Mouse (Mus musculus): ENCODE data around the gene Eddm3b. TPM values are rescaled to one million over a fixed set of nuclear protein-coding genes. Genes with fewer than 3 reads are reported as not detected.

The Eddm3b gene
- total and polyA plus RNA-seq, 3 experiments: not detected

DNA sequence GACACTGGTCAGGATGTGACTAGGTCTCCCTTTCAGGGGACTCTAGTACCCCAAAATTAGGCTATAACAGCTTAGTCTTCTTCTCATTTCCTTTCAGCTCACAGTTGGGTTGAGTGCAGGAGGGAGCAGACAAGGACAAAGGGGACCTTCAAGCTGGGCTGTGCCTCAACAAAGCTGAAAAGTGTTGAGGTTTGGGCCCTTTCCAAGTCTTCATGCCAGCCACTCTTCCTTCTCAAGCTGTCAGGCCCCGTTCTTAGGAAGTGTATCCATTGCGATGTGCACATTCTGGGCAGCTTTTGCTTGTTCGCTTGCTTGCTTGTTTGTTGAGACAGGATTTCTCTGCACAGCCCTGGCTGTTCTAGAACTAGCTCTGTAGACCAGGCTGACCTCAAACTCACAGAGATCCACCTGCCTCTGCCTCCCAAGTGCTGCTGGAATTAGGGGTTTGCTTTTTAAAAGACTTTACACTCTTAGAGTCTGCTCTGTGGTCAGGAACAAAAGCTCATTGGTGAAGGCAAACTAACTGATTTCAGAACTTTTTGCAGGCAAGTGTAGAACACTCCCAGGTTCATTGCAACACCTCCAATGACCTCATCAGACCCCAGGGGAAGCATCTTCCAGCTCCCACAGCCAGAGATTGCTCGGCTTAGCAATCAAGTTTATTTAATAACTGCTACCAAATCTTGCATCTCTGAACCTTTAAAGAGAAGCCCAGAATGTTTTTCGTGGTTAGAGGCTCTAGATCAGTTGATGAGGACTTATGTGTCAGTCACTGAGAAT lies 19.9 kb upstream of the Eddm3b start:
- no peaks in the 10 kb centered on the region for H3K79me2 ChIP-seq (ENCODE audit: control insufficient read depth, insufficient read depth, low read length, poor library complexity)
- no peak for TF ChIP-seq RCOR1 (IDR thresholded peaks at IDR 0.05; ENCODE audit: low read depth, low read length)
- no peak for TF ChIP-seq ZNF384 (IDR thresholded peaks at IDR 0.05; ENCODE audit: low read depth, low read length)
- TF ChIP-seq SMC3 (IDR thresholded peaks at IDR 0.05; ENCODE audit: low read depth, low read length): no peak
- no peak for TF ChIP-seq CHD1 (IDR thresholded peaks at IDR 0.05; ENCODE audit: low read depth, low read length)
- no peak for TF ChIP-seq POLR2A (IDR thresholded peaks at IDR 0.05; ENCODE audit: control insufficient read depth in 1 of 2, insufficient read depth in 1 of 2, low read depth in 1 of 2, low read length in 2 of 2, poor library complexity in 1 of 2)
- no peak for TF ChIP-seq NELFE (IDR thresholded peaks at IDR 0.05; ENCODE audit: low read depth, low read length)
- TF ChIP-seq GABPA (IDR thresholded peaks at IDR 0.05; ENCODE audit: low read depth, low read length): no peak
- no peak for TF ChIP-seq USF2 (IDR thresholded peaks at IDR 0.05; ENCODE audit: borderline replicate concordance in 1 of 2, insufficient read depth in 1 of 2, low read depth in 1 of 2, low read length in 2 of 2)
- no peak overlapping the region for H3K27ac ChIP-seq (ENCODE audit: control insufficient read depth, low read depth, low read length)

DNA sequence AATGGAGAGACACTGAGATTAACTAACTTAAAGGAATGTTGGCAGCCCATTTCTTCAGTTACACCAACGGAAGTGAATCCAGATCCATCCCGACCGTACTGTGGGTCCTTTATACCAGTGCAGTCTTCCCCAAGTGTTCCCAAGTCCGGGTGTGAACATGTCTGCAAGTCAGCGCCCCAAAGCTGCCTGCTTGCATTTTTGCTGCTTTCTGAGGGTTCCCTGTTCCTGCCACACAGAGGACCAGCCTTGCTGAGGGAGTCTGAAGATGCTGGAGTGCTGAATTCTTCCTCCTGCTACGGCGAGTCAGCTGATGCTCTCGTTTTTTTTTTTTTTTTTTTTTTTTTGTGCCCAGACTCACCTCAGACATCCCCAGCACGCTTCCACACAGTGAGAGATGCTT lies 19.3 kb upstream of the Eddm3b start:
- Histone ChIP-seq H3K9ac (ENCODE audit: control insufficient read depth, low read depth, low read length, poor library complexity, severe bottlenecking) (no peak overlapping the region), H3K79me2 (ENCODE audit: control insufficient read depth, insufficient read depth, low read length, poor library complexity) (no peaks in the 10 kb centered on the region), H3K9me3 (replicated peaks; ENCODE audit: insufficient read depth, low read length) (no peaks in the 10 kb centered on the region), H3K4me1 (ENCODE audit: control insufficient read depth in 1 of 2, insufficient read depth in 2 of 2, low read length in 2 of 2) (no peaks in the 10 kb centered on the region), H3K4me3 (ENCODE audit: control insufficient read depth in 1 of 2, insufficient read depth in 1 of 2, low read depth in 2 of 2, low read length in 2 of 2) (no peak overlapping the region), H3K27me3 (ENCODE audit: control insufficient read depth in 1 of 2, insufficient read depth in 2 of 2, low read length in 2 of 2) (no peaks in the 10 kb centered on the region), H3K27ac (ENCODE audit: control insufficient read depth, low read depth, low read length) (no peak overlapping the region), H3K36me3 (ENCODE audit: control insufficient read depth in 1 of 2, insufficient read depth in 2 of 2, low read length in 2 of 2) (no peaks in the 10 kb centered on the region; a peak in 1 of 4 replicates)
- TF ChIP-seq JUND (IDR thresholded peaks at IDR 0.05; ENCODE audit: low read depth, low read length) (no peak), SIN3A (IDR thresholded peaks at IDR 0.05; ENCODE audit: low read length) (no peak), MAX (IDR thresholded peaks at IDR 0.05; ENCODE audit: low read length) (no peak)
- no peak for DNase-seq (ENCODE audit: low read depth, low spot score)

More for the DNA sequence above, 19.9 kb upstream of the Eddm3b start:
- Histone ChIP-seq H3K27me3 (ENCODE audit: control insufficient read depth in 1 of 2, insufficient read depth in 2 of 2, low read length in 2 of 2) (no peaks in the 10 kb centered on the region), H3K36me3 (ENCODE audit: control insufficient read depth in 1 of 2, insufficient read depth in 2 of 2, low read length in 2 of 2) (no peaks in the 10 kb centered on the region; a peak in 1 of 4 replicates), H3K9me3 (replicated peaks; ENCODE audit: insufficient read depth, low read length) (no peaks in the 10 kb centered on the region), H3K9ac (ENCODE audit: control insufficient read depth, low read depth, low read length, poor library complexity, severe bottlenecking) (no peak overlapping the region), H3K4me3 (ENCODE audit: control insufficient read depth in 1 of 2, insufficient read depth in 1 of 2, low read depth in 2 of 2, low read length in 2 of 2) (no peak overlapping the region), H3K4me1 (ENCODE audit: control insufficient read depth in 1 of 2, insufficient read depth in 2 of 2, low read length in 2 of 2) (no peaks in the 10 kb centered on the region)
- no peak for DNase-seq (ENCODE audit: low read depth, low spot score)

DNA sequence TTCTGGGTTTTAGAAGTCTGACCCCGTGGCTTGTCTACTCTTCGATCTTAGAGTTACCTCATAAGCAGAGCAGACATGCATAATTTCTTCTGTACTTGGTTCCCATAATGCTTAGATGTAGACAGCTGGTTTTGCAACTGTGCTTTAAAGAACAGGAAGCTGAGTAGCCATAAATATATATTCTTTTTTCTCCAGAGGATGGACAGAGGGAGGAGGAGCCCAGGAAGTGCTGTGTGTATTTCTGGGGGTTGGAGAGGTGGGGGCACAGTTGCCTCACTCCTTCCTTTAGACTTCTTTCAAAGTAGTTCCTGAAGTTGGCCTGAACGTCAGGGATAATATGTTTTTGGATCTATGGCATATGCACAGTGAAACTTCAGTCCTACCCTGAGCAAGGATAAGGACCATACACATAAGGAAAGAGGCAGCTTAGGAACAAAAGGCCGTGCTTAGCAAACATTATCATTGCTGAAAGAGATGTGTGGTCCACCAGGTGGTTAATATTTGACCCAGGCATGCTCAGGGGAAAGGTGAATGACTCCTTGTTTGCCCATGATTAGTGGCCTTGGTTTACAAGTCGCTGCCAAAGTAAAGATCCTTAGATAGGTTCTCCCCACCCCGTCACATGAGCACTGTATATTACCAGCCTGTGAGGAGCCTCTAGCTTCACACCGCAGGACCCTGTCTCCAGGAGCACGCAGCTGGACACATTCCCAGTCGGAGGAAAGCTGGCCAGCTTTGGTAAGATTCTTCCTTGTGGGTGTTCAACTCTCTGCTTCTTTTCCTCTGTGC lies 18.3 kb upstream of the Eddm3b start:
- no peak overlapping the region for H3K9ac ChIP-seq (ENCODE audit: control insufficient read depth, low read depth, low read length, poor library complexity, severe bottlenecking)
- no peak overlapping the region for H3K27ac ChIP-seq (ENCODE audit: control insufficient read depth, low read depth, low read length)
- no peaks in the 10 kb centered on the region for H3K27me3 ChIP-seq (ENCODE audit: control insufficient read depth in 1 of 2, insufficient read depth in 2 of 2, low read length in 2 of 2)
- no peaks in the 10 kb centered on the region; a peak in 1 of 4 replicates for H3K36me3 ChIP-seq (ENCODE audit: control insufficient read depth in 1 of 2, insufficient read depth in 2 of 2, low read length in 2 of 2)
- no peak overlapping the region for H3K4me3 ChIP-seq (ENCODE audit: control insufficient read depth in 1 of 2, insufficient read depth in 1 of 2, low read depth in 2 of 2, low read length in 2 of 2)
- no peak for DNase-seq (ENCODE audit: low read depth, low spot score)
- H3K79me2 ChIP-seq (ENCODE audit: control insufficient read depth, insufficient read depth, low read length, poor library complexity): no peaks in the 10 kb centered on the region
- TF ChIP-seq CHD1 (IDR thresholded peaks at IDR 0.05; ENCODE audit: low read depth, low read length) (no peak), CTCF (IDR thresholded peaks at IDR 0.05 in 2 of 3, conservative IDR thresholded peaks at IDR 0.05 in 1 of 3; ENCODE audit: control insufficient read depth in 1 of 3, insufficient read depth in 1 of 3, low read depth in 2 of 3, low read length in 3 of 3, poor library complexity in 1 of 3, severe bottlenecking in 1 of 3) (no peak), POLR2A (IDR thresholded peaks at IDR 0.05; ENCODE audit: control insufficient read depth in 1 of 2, insufficient read depth in 1 of 2, low read depth in 1 of 2, low read length in 2 of 2, poor library complexity in 1 of 2) (no peak), ZNF384 (IDR thresholded peaks at IDR 0.05; ENCODE audit: low read depth, low read length) (no peak), SIN3A (IDR thresholded peaks at IDR 0.05; ENCODE audit: low read length) (no peak), POLR2AphosphoS5 (IDR thresholded peaks at IDR 0.05; ENCODE audit: borderline replicate concordance, low read depth, low read length) (no peak), JUND (IDR thresholded peaks at IDR 0.05; ENCODE audit: low read depth, low read length) (no peak), BHLHE40 (IDR thresholded peaks at IDR 0.05; ENCODE audit: borderline replicate concordance, low read depth, low read length) (no peak), MYB (IDR thresholded peaks at IDR 0.05; ENCODE audit: low read depth, low read length) (no peak), MAFK (IDR thresholded peaks at IDR 0.05; ENCODE audit: borderline replicate concordance, low read depth, low read length) (no peak), NRF1 (IDR thresholded peaks at IDR 0.05; ENCODE audit: insufficient read depth, low read depth, low read length, poor library complexity, severe bottlenecking) (no peak), UBTF (IDR thresholded peaks at IDR 0.05; ENCODE audit: borderline replicate concordance, insufficient read depth, low read depth, low read length) (no peak), ZMIZ1 (IDR thresholded peaks at IDR 0.05; ENCODE audit: low read depth, low read length) (no peak)
- no peaks in the 10 kb centered on the region for H3K9me3 ChIP-seq (replicated peaks; ENCODE audit: insufficient read depth, low read length)
- no peaks in the 10 kb centered on the region for H3K4me1 ChIP-seq (ENCODE audit: control insufficient read depth in 1 of 2, insufficient read depth in 2 of 2, low read length in 2 of 2)

Measured in MEL (cell line).